Mouse (Mus musculus) layer of hippocampus, postnatal 14 days (tissue): ENCODE results near the gene Mrc1. TPM values are rescaled to one million over a fixed set of nuclear protein-coding genes. Genes with fewer than 3 reads are reported as not detected.
A peak's percentile ranks its signal among the peaks of the same experiment; 100 is the strongest.

ENCODE experiments used
- DNase-seq, 2 experiments: peaks; one replicate each; pipeline ENCODE4 v3.0.0; 2021 to 2022; ENCODE audit warnings: low spot score in 2 of 2, mixed read lengths in 1 of 2
- total RNA-seq, 2 experiments: library from RNA; stranded (reverse); gene quantifications; 2 replicates each; pipeline ENCODE4 v1.2.3; 2021

Mrc1 gene
- total RNA-seq, 2 experiments from 2014 or later: 6.1 to 7.9 TPM

DNA sequence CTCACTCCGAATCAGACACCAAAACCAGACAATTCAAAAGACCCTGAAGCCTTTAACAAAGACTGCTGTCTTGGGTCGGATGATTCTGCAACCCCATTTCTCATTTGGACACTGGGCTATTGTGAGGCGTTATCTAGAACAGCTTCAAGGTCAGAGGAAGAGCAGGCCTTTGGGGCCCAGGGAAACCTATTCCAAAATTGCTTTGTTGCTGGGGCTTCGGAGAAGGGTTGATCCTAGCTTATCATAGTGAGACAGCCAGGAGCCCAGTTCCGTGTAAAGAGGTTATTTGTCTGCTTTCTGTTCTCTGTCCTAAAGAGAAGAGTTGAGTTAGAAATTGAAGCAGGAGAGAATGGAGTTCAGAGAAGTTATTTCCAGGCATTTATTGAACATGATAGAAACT, 10.0 kb downstream of the Mrc1 start:
- no peak for DNase-seq

DNA sequence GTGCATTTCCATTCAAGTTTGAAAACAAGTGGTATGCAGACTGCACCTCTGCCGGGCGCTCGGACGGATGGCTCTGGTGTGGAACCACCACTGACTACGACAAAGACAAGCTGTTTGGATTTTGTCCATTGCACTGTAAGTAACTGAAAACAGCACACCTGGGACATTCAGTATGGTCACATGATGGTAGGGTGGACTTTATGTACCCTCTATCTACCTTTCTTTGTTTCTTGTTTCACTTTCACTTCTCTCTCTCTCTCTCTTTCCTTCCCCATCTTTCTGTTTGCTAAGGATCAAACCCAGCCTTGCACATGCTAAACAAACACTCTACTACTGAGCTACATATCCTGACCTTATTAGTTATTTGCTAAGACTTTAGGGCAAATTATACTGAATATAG, 15.0 kb downstream of the Mrc1 start:
- no peak for DNase-seq

DNA sequence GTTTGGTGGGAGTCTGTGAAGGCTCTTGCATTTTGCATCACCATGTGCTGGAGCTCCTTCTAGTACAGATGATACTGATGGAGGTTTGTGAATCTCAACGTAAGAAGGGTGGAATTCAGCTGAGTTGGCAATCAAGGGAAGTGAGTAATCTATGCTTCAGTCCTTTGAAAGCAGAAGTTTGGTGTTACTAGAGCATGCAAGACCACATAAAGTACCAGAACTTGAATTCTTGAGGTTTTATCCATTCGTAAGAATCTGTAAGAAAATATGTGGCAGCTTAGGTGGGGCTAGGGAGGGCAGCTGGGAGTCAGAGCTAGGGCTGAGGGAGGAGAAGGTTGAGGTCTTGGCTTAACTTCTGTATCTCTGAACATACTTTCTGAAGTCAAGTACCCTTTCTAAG, 15.5 kb downstream of the Mrc1 start:
- DNase-seq: no peak

DNA sequence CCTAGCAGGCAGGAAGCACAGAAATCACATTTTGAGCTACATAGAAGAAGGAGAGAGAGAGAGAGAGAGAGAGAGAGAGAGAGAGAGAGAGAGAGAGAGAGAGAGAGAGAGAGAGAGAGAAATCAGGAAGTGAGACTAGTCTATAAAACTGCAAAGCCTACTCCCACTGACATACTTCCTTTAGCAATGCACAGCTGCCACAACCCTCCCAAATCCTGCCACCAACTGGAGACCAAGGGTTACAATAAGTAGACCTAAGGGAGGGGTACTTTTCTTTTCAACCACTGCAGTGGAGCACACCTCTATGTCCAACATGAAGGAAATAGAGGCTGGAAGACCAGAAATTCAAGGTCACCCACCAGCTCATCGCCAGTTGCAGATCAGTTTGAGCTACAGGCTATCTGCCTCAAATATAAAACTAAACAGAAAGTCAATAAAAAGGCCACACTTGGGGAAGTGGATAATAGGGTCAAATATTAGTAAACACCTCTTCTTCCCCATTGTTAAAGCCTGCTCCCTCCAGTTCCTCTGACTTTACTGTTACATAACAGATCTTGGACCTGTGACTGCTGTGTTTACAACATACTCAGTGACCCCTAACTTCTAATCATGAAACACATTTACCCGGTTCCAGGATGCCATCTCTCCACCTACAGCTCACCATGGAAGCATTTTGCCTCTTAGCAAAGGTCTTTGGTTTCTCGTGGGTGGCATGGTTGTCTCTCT, 20.8 kb downstream of the Mrc1 start:
- DNase-seq: no peak

DNA sequence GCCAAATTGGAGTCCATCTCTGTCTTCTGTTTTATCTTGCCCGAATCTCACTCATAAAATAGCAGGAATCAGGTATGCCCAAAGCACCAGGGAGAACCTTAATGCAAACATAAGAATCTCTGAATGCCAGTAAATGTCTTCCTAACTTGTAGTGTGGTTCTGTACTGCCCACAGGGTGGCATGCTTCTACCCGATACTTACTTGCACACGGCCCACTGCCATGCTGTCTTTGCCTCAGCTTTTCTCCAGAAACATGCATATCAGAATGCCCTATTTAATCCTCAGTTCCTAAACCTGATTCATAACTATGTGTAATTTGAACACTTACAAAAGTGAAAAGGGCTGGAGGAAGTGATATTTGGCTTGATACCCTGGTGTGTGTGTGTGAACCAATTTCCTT, 22.7 kb downstream of the Mrc1 start:
- DNase-seq: no peak

DNA sequence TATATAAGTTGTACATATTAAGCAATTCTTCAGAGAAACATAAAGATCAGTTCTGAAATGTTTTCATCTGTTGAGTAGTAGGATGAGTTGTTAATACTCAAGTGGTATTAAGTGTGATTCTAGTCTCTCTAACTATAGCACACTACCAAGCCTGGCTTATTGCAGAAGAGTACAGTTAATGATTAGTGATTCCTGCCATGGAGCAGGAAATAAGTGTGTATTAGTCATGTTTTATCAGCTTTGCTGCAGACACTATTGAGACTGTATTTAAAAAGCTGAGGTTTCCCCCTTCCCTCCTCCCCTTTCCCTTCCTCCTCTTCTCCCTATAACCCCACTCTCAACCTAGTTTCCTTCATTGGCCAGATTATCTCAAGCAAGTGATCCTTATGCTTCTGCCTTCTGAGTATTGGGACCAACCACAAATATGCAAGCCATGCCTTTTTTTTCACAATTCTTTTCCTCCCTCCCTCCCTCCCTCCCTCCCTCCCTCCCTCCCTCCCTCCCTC, 29.2 kb downstream of the Mrc1 start:
- DNase-seq: no peak

DNA sequence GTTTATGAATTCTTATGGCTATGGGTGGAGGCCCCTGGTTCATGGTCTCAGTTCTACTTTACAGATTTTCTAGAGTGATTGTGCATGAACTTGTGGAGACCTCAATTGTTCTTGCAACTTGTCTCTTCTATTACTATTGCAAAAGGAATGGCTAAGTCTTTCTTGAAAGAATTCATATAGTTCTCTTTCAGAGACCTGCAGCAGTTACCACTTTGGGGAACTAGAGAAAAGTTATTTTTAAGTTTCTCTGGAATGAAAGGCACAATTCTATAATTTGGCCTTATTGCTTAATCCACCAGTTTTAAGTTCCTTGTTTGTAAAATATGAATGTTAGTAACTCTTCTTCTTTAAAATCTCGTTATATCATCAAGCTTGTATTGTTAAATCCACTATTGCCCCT, 32.9 kb downstream of the Mrc1 start:
- no peak for DNase-seq

DNA sequence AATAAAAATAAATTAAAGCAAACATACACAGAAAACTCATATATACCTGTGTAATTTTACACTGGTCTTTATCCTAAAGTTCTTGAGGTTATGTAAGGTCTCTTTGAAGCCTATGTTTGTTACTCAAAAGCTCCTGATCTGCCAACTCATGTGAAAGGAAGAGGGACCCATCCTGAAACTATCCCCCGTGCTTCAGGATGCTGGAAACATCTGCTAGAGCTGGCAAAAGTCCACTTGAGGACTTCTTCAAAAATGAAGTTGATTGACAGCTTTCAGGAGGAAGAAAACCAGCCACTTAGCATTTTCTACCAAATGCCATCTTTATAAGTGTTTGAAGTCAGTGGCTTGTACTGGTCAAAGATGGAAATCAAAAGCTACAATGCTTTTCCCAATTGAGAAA, 40.0 kb downstream of the Mrc1 start:
- DNase-seq: no peak

DNA sequence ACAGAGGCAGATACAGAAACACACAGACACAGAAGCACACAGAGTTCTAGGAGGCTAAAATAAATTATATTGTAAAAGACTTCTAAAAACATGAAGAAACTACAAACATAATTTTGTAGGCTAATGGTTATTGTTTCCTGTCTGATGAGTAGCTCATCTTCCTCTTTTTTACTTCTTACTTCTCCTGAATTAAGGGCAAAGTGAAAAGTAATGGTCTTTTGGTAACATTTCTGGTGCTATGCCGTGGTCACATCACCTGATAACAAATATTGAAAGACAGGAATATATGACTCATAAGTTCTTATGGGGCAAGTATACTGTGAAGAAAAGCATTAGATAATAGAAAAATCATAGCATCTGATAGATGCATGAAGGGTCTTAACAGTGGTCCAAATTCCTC, 42.9 kb downstream of the Mrc1 start:
- no peak for DNase-seq

DNA sequence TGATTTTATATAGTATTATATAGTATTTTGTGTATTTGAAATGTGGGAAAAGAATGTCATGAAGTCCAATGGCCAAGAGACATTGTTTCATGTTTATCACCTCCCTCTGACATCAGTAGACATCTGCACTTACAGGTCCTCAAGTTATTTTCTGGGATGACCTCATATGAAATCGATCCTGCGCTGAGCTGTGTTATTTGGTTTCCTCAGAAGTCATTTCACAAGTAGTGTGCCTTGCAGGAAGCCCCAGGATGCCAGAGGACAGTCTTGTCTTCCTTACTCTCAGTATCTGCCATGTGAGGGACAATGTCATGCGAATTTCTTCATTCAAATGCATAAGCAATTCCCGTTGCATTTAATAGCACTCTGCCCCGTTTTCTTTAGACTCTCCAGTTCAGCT, 46.6 kb downstream of the Mrc1 start:
- DNase-seq: no peak

DNA sequence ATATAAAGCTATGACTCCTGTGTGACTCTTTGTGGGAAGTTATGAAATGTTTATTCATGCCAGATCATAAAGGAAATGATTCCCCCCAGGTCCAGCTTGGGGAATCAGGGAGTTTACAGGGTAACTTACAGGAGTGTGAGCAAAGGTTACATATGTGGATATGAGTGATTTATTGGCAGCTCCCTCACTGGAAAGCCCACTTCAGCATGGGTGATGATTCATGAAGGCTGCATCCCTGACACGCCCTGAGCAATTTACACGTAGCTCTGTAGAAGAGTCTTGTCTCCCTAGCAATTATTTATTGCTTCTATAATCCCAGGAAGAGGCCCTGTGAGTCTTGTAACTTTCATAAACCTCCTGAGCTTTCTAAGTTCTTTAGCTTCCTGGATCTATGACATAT, 50.1 kb downstream of the Mrc1 start:
- no peak for DNase-seq

DNA sequence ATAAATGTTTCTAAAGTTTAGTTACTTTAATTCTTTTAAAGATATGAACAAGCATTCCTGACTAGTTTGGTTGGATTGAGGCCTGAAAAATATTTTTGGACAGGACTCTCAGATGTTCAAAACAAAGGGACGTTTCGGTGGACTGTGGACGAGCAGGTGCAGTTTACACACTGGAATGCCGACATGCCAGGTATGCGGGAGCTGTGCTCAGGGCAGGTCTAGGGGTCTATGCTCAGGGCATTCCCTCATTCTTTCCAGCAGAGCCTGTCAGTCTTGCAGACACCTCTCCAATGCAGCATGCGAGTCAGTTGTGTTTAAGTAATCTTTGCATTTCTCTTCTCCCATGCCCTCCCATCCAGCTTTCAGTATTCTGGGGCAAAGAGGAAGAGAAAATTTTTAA, 50.6 kb downstream of the Mrc1 start:
- DNase-seq: no peak

DNA sequence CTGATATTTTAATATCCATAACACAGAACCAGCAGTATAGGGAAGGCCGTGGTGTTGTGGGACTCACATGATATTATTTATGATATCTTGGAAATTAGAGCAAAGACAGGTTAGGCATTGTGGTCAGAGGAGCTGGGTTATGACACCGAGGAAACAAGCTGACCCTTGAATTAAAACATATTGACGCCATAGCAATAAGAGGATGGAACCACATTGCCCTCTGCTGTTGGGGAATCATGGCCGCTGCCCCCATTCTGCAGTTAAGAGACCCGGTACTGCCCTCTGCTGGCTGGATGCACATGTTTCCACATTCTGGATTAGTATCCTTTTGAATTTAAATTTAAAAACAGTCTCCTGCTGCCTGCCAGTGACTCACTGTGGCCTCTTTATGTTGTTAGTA, 66.1 kb downstream of the Mrc1 start:
- DNase-seq: peak; percentile 89 to 93

DNA sequence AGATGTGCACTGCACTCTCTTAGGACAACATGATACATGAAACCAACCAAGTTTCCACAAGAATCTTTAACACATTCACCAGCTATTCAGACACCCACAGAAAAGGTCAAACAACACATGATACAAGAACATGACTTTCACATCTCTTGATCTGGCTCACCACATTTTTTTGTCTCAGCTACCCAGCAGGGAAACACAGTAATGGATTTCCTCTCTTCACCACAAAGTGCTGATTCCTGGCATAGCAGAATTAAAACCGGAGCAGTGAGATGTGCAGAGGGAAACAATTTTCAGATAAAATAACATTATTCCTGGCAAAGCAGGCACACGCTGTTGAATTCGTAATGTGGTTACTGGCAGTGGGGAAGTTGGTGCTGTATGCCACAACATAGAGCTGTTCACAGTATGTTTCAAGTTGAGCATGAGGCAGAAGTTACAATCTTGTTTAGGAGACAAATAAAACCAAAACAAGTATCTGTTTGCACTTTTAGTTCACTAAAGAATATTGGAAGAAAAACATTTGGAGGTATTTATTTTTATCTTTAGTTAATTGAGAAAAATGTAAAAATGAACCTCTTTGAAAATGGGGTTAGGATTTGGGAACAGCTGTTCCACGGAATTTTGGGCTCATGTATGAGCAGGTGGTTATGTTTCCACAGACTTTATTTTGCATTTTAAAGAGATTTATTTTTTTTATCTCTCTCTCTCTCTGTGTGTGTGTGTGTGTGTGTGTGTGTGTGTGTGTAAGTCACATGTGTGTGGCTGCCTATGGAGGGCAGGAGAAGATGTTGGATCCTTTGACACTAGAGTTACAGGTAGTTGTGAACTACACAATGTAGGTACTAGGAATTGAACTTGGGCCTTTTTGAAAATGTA, 83.6 kb downstream of the Mrc1 start:
- peak; percentile 11 to 63 for DNase-seq

DNA sequence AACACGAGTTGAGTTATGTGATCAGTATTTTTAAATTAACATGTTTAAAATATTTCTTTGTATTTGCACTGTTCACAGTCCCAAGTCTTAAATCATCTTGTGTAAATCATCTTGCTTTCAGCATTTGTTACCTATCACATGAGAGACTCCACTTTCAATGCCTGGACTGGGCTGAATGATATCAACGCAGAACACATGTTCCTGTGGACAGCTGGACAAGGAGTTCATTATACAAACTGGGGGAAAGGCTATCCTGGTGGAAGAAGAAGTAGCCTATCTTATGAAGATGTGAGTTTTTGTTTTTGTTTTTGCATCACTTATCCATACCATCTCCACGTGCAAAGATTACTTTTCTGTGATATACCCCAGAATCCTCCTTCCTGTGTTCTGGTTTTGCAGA, 85.9 kb downstream of the Mrc1 start:
- no peak for DNase-seq

DNA sequence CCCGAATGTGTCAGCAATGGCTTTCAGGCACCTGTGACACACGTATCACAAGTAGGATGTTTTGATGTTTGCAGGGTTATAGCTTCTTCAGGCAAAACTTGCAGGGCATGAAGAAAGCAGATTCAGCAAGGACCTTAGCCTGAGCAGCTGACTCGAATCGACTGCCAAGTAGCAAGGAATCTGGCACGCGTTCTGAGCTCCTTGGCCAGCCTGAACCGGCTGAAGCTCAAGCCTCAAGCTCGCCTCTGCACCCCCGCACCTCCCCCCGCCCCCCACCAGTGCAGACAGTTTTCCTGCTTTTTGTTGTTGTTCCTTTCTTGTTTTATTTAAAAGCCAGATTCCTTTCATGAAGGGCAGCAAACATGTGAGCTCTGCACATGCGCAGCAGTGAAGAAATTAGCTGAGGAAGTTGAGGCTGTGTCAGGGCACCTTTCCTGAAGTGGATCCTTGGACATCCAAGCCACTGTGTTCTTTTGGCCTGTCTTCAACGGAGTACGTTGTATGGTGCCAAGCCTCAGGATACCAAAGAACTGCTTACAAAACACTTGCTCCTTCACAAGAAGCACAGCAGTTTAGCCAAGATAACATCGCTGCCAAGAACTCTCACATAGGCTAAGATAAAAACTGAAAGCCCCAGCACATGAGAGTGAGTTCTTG, 112.6 kb downstream of the Mrc1 start:
- peak; percentile 72 to 85 for DNase-seq

DNA sequence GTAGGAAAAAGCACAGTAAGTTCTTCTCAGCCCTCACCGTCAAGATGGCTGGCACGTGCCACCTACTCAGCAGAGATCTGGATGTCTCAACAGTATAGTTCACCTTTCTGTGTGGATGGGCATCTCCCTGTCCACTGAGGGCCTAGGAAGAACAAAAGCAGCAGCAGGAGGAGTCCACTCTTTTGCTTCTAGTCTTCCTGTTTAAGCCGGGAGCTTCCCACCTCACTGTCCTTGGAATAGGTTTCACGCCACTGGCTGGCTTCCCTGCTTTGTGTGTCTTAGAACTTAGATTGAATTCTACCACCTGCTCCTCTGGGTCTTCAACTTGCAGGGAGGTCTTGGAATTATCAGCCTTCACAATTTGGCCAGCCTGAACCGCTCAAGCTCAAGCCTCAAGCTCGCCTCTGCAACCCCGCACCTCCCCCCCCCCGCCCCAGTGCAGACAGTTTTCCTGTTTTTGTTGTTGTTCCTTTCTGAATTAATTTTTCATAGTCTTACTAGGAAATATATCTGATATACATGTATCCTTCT, 113.2 kb downstream of the Mrc1 start:
- no peak for DNase-seq
